Mouse (Mus musculus) spleen, postnatal 10 days (tissue): Measurements from ENCODE around the gene Tram1l1.
"Not testable (repeated sequence)": the region's sequence is repeated elsewhere in the genome, so short reads cannot be mapped to it uniquely, and the experiment has no call there.

Experiments used
- DNase-seq, 2 experiments: peaks; one replicate each; pipeline ENCODE4 v3.0.0; 2021 to 2022; ENCODE audit warnings: low spot score in 2 of 2

The Tram1l1 gene

GRCm38 (mm10) chr3:124320821-124321576 is at the start of gene Tram1l1:
Gene Tram1l1, plus strand, starts transcription at chr3:124320855.
- no peak for DNase-seq

GRCm38 (mm10) chr3:124271229-124271628 is 49.4 kb upstream of the Tram1l1 start:
- DNase-seq: no peak

DNA sequence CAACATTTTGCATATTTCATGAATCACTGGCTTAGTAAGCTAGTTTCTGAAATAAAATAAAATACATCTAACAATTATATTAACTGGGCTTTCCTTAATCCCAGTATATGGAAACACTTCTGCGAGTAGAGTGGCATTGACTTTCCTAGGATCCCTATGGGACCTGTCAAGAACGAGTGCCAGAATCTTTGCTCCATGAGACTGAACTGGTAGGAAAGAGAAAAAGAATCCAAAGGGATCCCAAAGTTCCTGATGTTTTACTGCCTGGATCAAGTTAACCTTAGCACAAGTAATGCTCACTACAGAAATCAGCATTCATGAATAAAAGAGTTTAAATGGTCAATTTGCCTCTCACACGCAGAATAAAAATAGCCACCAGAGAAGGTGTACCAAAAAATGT is 49.0 kb upstream of the Tram1l1 start:
- DNase-seq: no peak

- DNase-seq: no peak
Observed at GRCm38 (mm10) chr3:124272465-124273089, 48.1 kb upstream of the Tram1l1 start.

GRCm38 (mm10) chr3:124274928-124275609 is 45.6 kb upstream of the Tram1l1 start:
- not testable (repeated sequence) for DNase-seq

- not testable (repeated sequence) for DNase-seq
Observed at GRCm38 (mm10) chr3:124288936-124289335, 31.7 kb upstream of the Tram1l1 start.

DNA sequence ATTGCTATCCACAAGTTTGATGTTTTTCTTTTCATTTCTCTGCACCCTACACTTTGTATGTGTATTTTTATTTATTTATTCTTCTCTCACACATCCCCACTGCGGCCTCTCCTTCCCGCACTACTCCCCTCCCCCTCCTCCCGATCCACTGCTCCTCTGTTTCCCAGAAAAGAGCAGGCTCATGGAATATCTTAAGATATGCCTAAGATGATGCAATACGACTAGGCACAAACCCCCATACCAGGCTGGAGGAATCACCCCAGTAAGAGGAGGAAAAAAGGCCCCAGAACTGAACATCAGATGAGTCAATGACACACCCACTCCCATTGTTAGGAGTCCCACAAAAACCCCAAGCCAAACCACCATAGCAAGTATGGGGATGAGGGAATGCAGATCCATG is 1.4 kb upstream of the Tram1l1 start:
- no peak for DNase-seq

DNA sequence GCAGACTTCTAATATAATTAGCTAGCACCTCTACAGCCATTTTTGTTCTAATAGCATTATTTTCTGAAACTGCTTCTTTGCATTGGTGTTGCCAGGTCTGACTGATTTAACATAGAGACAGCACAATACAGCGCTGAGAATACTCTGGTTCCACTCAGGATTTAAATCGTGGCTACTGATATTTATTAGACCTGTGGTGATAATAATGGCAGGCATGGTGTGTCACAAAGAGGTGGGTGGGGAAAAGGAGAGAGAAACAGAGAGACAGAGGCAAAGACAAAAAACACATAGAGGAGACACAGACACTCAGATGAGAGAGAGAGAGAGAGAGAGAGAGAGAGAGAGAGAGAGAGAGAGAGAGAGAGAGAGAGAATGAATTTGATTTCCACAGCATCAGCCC is 257 bp upstream of the Tram1l1 start:
- DNase-seq: no peak

- no peak for DNase-seq
Observed at GRCm38 (mm10) chr3:124346445-124346844, 25.8 kb downstream of the Tram1l1 start.

- DNase-seq: no peak
Observed at GRCm38 (mm10) chr3:124357533-124357932, 36.9 kb downstream of the Tram1l1 start.

DNA sequence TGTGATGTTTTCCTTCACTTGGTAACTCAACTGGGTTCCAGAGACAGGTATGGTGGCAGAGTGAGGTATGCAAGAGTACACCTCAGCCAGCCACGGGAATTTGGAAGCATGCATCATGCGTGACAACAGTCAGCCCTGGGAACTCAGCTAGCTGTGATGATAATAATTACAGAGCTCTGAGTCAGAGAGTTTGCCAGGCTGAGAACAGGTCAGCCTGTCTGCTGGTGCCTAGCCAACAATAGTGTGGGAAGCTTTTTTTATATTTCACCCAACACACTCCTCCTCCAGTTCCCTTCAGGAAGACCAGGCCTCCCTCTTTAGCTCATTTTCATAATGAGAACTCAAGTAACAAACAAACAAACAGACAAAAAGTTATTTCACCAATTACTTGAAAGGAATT is 51.4 kb downstream of the Tram1l1 start:
- DNase-seq: no peak
